Mouse (Mus musculus) duodenum, adult 2 months (tissue): ENCODE measurements around the gene Kansl1l. TPM values are rescaled to one million over a fixed set of nuclear protein-coding genes. Genes with fewer than 3 reads are reported as not detected.

ENCODE experiments used
- polyA plus RNA-seq: library from polyadenylated mRNA; depleted of rRNA; stranded (reverse); fragments of >200 nt; gene quantifications from 2 replicates; pipeline ENCODE4 v1.2.3, GENCODE M21; 2012; ENCODE audit warnings: low replicate concordance; rRNA removed

The Kansl1l gene
- polyA plus RNA-seq: 0.11 and 0.33 TPM in 2 replicates

DNA sequence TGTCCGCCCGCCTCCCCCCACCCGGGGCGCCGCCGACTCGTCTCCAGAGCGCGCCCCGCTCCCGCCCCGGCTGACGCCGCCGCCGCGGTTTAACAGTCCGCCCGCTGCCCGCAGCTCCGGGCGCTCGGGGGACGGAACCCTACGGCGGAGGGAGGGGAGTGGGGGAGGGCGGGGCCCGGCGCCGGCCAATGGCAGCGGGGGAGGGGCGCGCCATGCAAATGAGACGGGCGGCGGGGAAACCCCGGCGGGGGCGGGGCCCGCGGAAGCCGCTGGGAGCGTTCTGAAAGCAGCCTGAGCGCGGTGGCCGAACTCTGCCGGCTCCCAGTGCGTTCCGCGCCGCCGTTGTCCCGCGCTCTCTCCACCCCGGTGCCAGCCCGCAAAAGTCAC lies at the start of gene Kansl1l:
Kansl1l (minus strand) TSS at position 110 of the 387 bp plus-strand sequence.

DNA sequence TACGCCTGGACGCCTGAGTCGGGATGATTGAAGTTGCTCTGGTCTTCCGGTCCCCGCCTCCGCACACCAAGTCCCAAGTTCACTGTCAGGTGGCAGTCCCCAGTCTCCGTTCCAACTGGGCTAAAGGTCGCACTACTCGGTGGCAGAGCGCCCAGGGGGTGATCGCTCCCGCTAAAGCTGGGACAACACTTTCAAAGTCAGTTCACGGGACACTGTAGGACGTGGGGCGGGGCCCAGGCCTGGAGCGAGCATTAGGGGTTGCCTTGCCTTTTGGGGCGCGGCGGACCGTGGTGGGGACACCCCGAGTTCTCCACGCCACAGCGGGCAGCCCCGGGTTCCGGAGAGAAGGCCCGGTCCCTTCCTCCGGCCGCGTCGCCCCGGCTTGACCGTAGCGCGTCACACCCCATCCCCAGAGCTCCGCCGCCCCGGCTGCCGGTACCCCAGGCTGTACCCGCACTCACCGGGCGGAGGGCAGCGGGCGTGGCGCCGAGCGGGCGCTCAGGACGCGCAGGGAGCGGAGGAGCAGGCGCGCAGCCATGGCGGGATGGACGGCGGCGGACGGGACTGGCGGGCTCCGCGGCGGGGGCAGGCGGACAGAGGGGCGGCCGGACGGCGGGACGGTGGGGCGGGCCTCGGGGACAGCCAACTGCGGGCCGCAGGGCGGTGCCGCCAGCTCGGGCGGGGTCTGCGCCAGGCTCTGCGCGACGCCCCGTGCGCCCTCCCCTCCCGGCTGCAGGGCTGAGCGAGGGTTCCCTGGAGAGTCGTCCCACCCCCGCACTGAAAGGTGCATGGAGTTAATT lies 45.5 kb upstream of the Kansl1l start, which contains the start of gene Acadl:
Acadl (minus strand) TSS at position 566 of the 800 bp plus-strand sequence.

DNA sequence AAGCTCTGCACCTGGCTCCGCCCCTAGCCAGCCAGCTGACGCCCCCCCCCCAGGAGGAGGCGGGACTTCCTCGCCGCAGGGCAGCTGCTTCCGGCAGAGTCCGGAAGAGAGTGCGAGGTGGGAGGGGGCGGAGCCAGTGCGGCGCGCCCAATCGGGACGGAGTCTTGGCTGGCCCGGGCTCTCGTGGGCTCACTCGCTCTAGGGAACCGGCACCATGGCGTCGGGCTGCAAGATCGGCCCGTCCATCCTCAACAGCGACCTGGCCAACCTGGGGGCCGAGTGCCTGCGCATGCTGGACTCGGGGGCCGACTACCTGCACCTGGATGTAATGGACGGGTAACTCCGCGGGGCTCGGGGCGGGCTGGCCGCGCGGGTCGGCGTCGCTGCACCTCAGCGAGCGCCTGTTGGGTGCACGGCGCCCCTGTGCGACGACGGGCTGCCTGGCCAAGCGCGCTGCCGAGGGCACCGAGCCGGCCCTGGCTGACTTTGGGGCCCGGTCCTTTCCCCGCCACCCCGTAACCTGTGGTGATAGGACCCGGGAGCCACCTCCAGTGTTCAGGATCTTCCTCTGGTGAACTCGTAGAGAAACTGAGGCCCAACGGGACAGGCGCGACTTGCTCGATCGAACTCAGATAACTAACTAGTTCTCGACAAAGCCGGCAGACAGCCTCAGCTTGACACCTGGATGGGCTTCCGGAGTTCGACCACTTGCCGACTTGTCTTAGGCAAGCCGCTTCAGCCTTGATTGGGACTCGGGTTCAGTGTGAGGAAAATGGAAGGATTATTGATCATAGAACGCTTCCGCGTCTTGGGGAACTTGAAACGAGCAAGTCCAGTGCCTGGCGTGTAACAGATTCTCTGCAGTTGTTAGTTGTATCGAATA lies 116.4 kb downstream of the Kansl1l start, which contains the start of gene Rpe:
Rpe (plus strand) TSS at position 139 of the 883 bp plus-strand sequence.

Other genes starting within 250 kb of the Kansl1l start
- 12.8 and 15.7 TPM in 2 replicates for gene Rpe, start 116.7 kb downstream of the Kansl1l start, polyA plus RNA-seq
- gene Acadl, start 45.7 kb upstream of the Kansl1l start, polyA plus RNA-seq: 11.0 and 18.6 TPM in 2 replicates
- not detected in 2 replicates for gene Myl1, start 127.8 kb upstream of the Kansl1l start, polyA plus RNA-seq
- 9.9 and 21.8 TPM in 2 replicates for gene Lancl1, start 221.3 kb upstream of the Kansl1l start, polyA plus RNA-seq